Mouse (Mus musculus) erythroblast, embryonic 14.5 days (primary cell): Measurements from ENCODE around the gene Ptp4a2.

ENCODE experiments used
- GATA1 ChIP-seq: IDR thresholded peaks from 2 replicates; pipeline ENCODE4 v1.6.1; 2012; ENCODE audit warnings: low read length, inconsistent platforms, mixed read lengths
- TAL1 ChIP-seq: IDR thresholded peaks from 3 replicates; pipeline ENCODE4 v1.6.1; 2012; ENCODE audit warnings: low read length, inconsistent platforms, mixed read lengths

GRCm38 (mm10) chr4:129880615-129881014 lies 69.6 kb downstream of the Ptp4a2 start:
- TF ChIP-seq TAL1 (no peak), GATA1 (no peak)
